Mouse (Mus musculus) heart, embryonic 12.5 days (tissue): Measurements from ENCODE around the gene Btnl6. TPM values are rescaled to one million over a fixed set of nuclear protein-coding genes. Genes with fewer than 3 reads are reported as not detected.

Source experiments
- ATAC-seq: fragments of 200-750 bp; cut with Nextera tagmentation; 2 replicates; pipeline ENCODE4 v1.8.0; 2017; ENCODE audit warnings: moderate TSS enrichment, moderate library complexity; ENCODE audit not compliant: insufficient number of reproducible peaks, low FRiP score
- H3K27ac ChIP-seq: fragments of 300-500 bp; sonication (generic); 2 replicates; pipeline ENCODE4 v1.5.1; 2016; ENCODE audit warnings: mild to moderate bottlenecking, moderate library complexity; ENCODE audit not compliant: poor library complexity, severe bottlenecking
- H3K27me3 ChIP-seq: fragments of 300-500 bp; sonication (generic); replicated peaks from 2 replicates; pipeline ENCODE4 v1.6.1; 2016; ENCODE audit warnings: mild to moderate bottlenecking, moderate library complexity
- H3K36me3 ChIP-seq: fragments of 300-500 bp; sonication (generic); 2 replicates; pipeline ENCODE4 v1.6.1; 2016; ENCODE audit warnings: mild to moderate bottlenecking, moderate library complexity
- H3K4me1 ChIP-seq: fragments of 300-500 bp; sonication (generic); replicated peaks from 2 replicates; pipeline ENCODE4 v1.6.1; 2016; ENCODE audit warnings: mild to moderate bottlenecking
- H3K4me2 ChIP-seq: fragments of 300-500 bp; sonication (generic); 2 replicates; pipeline ENCODE4 v1.6.1; 2016; ENCODE audit warnings: mild to moderate bottlenecking, moderate library complexity
- H3K4me3 ChIP-seq: fragments of 300-500 bp; sonication (generic); 2 replicates; pipeline ENCODE4 v1.5.1; 2016; ENCODE audit warnings: mild to moderate bottlenecking
- H3K9ac ChIP-seq: fragments of 300-500 bp; sonication (generic); 2 replicates; pipeline ENCODE4 v1.6.1; 2016; ENCODE audit warnings: mild to moderate bottlenecking, moderate library complexity
- H3K9me3 ChIP-seq: fragments of 300-500 bp; sonication (generic); replicated peaks from 2 replicates; pipeline ENCODE4 v1.6.1; 2016; ENCODE audit warnings: mild to moderate bottlenecking, moderate library complexity
- WGBS: fragments of 180-500 bp; shearing (Covaris S2); methylation state at CpG from one replicate; pipeline ENCODE4 v1.1.7; 2016; 5-methylcytosine and 5-hydroxymethylcytosine counted together
- polyA plus RNA-seq: library from polyadenylated mRNA; unstranded; fragments of >200 nt; fragmentation: Nextera tagmentation; extraction: Ambion mirVana; gene quantifications from 2 replicates; pipeline ENCODE4 v1.2.1, GENCODE M21; 2016

Btnl6 gene
- polyA plus RNA-seq, result not detected in 2 replicates

DNA sequence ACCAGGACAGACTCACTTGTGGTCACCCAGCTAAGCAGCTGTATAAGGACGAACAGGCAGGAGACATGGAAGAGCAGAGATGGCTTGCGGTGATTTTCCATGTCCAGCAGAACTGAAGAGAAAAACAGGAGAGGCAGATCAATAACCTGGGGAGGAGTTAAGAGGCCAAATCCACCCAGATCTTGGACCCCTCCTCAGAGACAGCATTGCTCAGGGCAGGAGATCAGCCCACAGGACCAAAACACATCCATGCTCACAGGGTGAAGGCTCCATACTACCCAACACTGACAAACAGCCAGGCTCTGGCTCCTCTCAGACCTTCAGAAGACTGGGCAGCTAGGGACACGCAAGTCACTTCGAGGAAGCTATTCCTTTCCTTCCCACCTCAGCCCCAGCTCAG lies at the start of gene Btnl6:
Gene Btnl6 (minus strand): TSS at position 101 of the 400 bp plus-strand sequence.
- no peak for ATAC-seq
- H3K9ac ChIP-seq, result no peak within 1 kb of the TSS
- H3K36me3 ChIP-seq, result no peaks in the 10 kb centered on the region
- H3K27ac ChIP-seq, result no peak within 1 kb of the TSS
- peaks cover 20% of the 10 kb centered on the region for H3K27me3 ChIP-seq
- H3K4me2 ChIP-seq, result no peak within 1 kb of the TSS
- WGBS, result 78% methylated on average over 4 of the region's 4 CpGs
- H3K9me3 ChIP-seq, result no peaks in the 10 kb centered on the region
- H3K4me3 ChIP-seq, result no peak within 1 kb of the TSS
- H3K4me1 ChIP-seq, result no peaks in the 10 kb centered on the region

DNA sequence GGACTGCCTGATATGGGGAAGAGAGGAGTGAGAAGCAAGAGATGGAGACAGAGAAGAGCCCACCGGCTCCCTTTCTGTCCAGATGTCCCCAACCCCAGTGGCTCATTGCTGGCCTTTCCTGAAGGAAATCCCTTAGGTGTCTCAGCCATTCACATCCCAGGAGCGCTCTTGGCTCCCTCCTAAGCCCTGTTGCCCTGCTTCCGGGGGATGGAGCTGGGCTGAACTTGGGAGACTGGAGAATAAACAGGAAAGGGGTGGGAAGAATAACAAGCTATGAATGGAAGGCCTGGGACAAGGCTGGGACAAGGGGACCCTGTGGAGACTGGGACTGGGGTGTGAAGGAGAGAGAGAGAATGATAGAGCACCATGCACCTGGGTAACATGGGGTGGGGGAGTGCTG lies 47.6 kb upstream of the Btnl6 start:
- peak; percentile 60 for ATAC-seq
- WGBS, result 21% methylated on average over 3 of the region's 3 CpGs

DNA sequence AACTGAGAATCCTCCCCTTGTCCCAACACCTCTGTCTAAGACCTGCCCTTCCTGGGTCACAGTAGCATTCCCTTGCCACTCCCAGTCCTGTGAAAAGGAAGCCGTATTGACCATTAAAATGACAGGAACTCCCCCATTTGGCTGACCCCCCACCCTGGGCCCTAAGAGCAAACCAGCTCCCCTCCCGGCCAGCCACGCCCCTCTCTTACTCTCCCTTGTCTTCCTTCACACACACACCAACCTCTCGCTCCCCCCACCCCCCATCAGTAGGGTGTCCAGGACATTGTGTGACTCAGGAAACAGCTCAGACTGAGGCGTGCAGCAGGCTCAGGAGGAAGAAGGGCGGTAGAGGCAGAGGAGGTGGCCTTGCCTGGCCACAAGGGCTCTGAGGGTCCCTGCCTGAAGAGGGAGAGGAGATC lies 46.9 kb upstream of the Btnl6 start, which contains the start of gene Notch4:
Gene Notch4 (plus strand): TSS at position 266 of the 419 bp plus-strand sequence.
- ATAC-seq, result peak; percentile 71
- Histone ChIP-seq H3K4me3 (peak within 1 kb of the TSS; percentile 28), H3K9me3 (no peaks in the 10 kb centered on the region), H3K4me2 (peak within 1 kb of the TSS; percentile 62), H3K36me3 (no peaks in the 10 kb centered on the region), H3K9ac (peak within 1 kb of the TSS; percentile 55), H3K27me3 (peaks cover 13% of the 10 kb centered on the region), H3K27ac (peak within 1 kb of the TSS; percentile 86), H3K4me1 (peaks cover 12% of the 10 kb centered on the region)
- 6% methylated on average over 6 of the region's 6 CpGs for WGBS

More for the DNA sequence above, 47.6 kb upstream of the Btnl6 start:
- Histone ChIP-seq H3K9me3 (no peaks in the 10 kb centered on the region), H3K4me1 (peaks cover 12% of the 10 kb centered on the region), H3K4me2 (peak overlapping the region; percentile 62), H3K27me3 (peaks cover 16% of the 10 kb centered on the region), H3K9ac (peak overlapping the region; percentile 55), H3K4me3 (peak overlapping the region; percentile 28), H3K36me3 (no peaks in the 10 kb centered on the region), H3K27ac (peak overlapping the region; percentile 86)

DNA sequence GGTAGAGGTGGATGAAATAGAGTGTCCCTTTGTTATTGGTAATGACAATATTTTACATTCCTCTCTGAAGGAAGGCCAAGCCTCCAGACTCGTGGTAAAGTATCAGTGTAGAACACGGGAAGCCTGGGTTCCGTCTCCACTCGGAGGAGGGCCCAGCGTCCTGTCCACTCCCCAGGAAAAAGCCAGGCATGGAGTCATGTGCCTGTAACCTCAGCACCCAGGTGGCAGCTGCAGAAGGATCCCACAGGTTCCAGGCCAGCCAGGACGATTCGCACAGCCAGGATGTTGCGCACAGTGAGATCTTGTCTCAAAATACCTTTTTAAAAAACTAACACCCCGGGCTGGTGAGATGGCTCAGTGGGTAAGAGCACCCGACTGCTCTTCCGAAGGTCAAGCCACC lies 46.2 kb upstream of the Btnl6 start:
- Histone ChIP-seq H3K27ac (no peak overlapping the region), H3K4me2 (no peak overlapping the region), H3K36me3 (no peaks in the 10 kb centered on the region), H3K4me3 (no peak overlapping the region), H3K4me1 (peaks cover 12% of the 10 kb centered on the region), H3K9me3 (no peaks in the 10 kb centered on the region), H3K27me3 (peaks cover 11% of the 10 kb centered on the region), H3K9ac (no peak overlapping the region)
- ATAC-seq, result no peak
- WGBS, result 59% methylated on average over 11 of the region's 11 CpGs

DNA sequence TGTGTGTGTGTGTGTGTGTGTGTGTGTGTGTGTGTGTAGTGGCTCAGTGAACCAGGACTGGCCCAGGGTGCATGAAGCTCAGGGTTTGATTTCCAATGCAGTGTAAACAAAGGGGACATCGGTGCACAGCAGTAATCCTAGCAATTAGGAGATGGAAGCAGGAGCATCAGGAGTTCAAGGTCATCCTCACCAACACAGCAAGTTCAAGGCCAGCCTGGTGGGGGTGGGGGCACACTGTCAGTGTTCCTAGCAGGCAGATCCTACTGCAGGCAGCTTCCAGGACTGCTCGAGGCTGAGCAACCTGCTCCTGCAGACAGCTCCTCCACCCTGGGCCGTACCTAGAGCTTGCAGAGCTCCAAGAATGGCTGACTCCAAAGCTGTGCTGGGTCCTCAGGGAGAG lies 45.4 kb upstream of the Btnl6 start:
- H3K9ac ChIP-seq, result no peak overlapping the region
- 55% methylated on average over 3 of the region's 3 CpGs for WGBS
- H3K27me3 ChIP-seq, result peaks cover 8% of the 10 kb centered on the region; the same call in 1 of the 2 replicates
- no peaks in the 10 kb centered on the region for H3K9me3 ChIP-seq
- no peak for ATAC-seq
- no peak overlapping the region for H3K27ac ChIP-seq
- no peaks in the 10 kb centered on the region for H3K36me3 ChIP-seq
- H3K4me1 ChIP-seq, result peaks cover 12% of the 10 kb centered on the region
- no peak overlapping the region for H3K4me3 ChIP-seq
- no peak overlapping the region for H3K4me2 ChIP-seq

DNA sequence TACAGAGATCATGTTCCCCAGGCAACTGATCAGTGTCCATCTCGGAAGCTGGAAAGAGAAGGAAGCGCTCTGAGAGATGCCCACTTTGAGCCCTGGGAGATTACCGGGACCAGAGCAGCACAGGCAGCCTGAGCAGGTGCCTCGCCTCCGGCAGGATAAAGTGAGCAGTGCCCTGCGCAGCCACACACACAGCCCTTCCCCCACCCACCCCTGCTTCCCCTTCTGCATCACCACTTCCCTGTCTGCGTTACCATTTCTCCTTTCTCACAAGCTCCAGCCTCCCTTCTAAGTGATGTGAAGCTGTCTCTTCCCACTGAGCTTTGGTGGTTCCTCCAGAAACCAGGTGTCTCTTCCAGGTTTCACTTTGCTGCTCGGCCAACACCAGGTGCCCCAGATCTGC lies 44.0 kb upstream of the Btnl6 start:
- H3K4me3 ChIP-seq, result no peak overlapping the region
- H3K4me2 ChIP-seq, result peak overlapping the region; percentile 23; the same call in 1 of the 2 replicates
- H3K9ac ChIP-seq, result no peak overlapping the region
- no peaks in the 10 kb centered on the region for H3K36me3 ChIP-seq
- H3K4me1 ChIP-seq, result peaks cover 12% of the 10 kb centered on the region
- no peak for ATAC-seq
- H3K27ac ChIP-seq, result peak overlapping the region; percentile 10; the same call in 1 of the 2 replicates
- no peaks in the 10 kb centered on the region for H3K9me3 ChIP-seq
- H3K27me3 ChIP-seq, result no peaks in the 10 kb centered on the region
- 32% methylated on average over 8 of the region's 8 CpGs for WGBS

DNA sequence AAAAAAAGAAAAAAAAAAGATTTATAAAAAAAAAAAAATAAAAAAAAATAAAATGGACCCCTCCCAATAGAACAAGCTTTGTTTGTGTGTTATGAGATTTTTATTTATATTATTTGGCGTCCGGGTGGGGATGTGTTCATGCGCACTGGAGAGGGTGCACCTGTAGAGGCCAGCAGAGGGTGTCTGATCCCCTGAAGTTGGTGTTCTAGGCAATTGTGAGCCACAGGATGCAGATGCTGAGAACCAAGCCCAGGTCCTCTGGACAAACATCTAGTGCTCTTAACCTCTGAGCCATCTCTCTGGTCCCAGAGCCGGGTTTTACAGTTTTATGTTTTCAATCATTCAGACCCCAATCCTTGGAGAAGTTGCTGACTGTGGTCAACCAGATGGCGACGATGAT lies 43.3 kb upstream of the Btnl6 start:
- 89% methylated on average over 6 of the region's 6 CpGs for WGBS
- no peak overlapping the region for H3K4me3 ChIP-seq
- H3K27me3 ChIP-seq, result no peaks in the 10 kb centered on the region
- no peak overlapping the region for H3K9ac ChIP-seq
- H3K4me2 ChIP-seq, result no peak overlapping the region
- H3K4me1 ChIP-seq, result peaks cover 12% of the 10 kb centered on the region
- no peaks in the 10 kb centered on the region for H3K36me3 ChIP-seq
- H3K27ac ChIP-seq, result no peak overlapping the region
- ATAC-seq, result no peak
- no peaks in the 10 kb centered on the region for H3K9me3 ChIP-seq

DNA sequence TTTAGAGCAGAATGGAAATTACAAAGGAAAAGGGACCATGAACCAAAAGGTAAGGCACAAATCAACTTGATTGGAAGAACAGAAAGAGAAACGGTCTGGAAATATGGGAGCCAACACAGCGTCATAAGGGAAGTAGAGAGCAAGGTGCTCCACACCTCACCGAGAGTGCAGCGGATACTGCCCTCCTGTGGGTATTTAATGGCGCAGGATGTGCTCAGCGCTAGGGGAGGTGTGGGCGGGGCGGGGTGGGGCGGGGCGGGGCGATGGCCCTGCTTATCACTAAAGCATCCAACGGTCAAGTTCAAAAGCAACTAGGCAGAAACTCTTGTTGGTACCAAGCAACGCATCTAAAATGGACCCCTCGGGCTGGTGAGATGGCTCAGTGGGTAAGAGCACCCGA lies 42.7 kb upstream of the Btnl6 start:
- ATAC-seq, result no peak

DNA sequence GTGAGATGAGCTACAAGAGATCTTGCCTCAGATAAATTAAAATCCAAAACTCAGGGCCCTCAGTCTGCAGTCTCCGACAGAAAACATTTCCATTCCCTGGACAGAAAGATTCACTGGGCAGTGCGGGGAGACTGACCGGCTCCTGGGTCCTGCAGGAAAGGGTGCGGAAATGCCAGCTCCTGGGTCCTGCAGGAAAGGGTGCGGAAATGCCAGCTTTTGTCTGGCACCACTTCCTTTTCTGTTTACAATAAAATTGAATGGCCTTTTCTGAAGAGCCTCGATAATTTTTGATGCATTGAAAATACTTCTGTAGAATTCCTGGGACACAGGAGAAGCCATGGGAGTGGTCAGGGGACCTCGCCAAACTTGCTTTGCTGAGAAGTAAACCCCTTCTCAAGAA lies 42.0 kb upstream of the Btnl6 start:
- no peaks in the 10 kb centered on the region for H3K9me3 ChIP-seq
- peaks cover 4% of the 10 kb centered on the region for H3K4me1 ChIP-seq
- H3K27me3 ChIP-seq, result no peaks in the 10 kb centered on the region
- H3K4me2 ChIP-seq, result no peak overlapping the region
- no peak for ATAC-seq
- H3K9ac ChIP-seq, result no peak overlapping the region
- H3K36me3 ChIP-seq, result no peaks in the 10 kb centered on the region
- no peak overlapping the region for H3K4me3 ChIP-seq
- no peak overlapping the region for H3K27ac ChIP-seq
- 79% methylated on average over 7 of the region's 7 CpGs for WGBS

More for the DNA sequence above, 42.7 kb upstream of the Btnl6 start:
- Histone ChIP-seq H3K4me1 (peaks cover 11% of the 10 kb centered on the region), H3K4me3 (no peak overlapping the region), H3K36me3 (no peaks in the 10 kb centered on the region), H3K27me3 (no peaks in the 10 kb centered on the region), H3K9ac (no peak overlapping the region), H3K27ac (no peak overlapping the region), H3K4me2 (no peak overlapping the region), H3K9me3 (no peaks in the 10 kb centered on the region)
- 16% methylated on average over 15 of the region's 15 CpGs for WGBS

DNA sequence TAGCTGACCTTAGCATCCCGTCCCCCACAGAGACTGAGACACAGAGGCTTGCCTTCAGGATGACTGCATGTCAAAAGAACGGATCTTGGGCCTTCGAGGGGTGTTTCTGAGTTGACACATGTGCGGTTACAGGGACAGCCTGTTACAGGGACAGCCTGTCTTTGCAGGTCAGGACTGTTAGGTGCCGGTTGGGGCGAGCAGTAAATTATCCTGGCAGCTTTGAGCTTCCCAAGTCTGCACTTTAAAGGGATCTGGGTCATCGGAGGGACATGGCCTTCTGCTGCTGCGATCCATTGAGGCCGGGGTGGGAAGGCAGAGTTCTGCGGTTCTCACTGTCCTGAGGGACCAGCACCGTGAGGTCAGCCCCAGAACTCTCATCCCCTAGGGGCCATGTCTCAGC lies 40.3 kb upstream of the Btnl6 start:
- H3K27ac ChIP-seq, result no peak overlapping the region
- no peak overlapping the region for H3K4me2 ChIP-seq
- H3K27me3 ChIP-seq, result no peaks in the 10 kb centered on the region
- no peak overlapping the region for H3K9ac ChIP-seq
- no peak overlapping the region for H3K4me3 ChIP-seq
- no peaks in the 10 kb centered on the region for H3K4me1 ChIP-seq
- ATAC-seq, result no peak
- no peaks in the 10 kb centered on the region for H3K36me3 ChIP-seq
- no peaks in the 10 kb centered on the region for H3K9me3 ChIP-seq
- WGBS, result 71% methylated on average over 11 of the region's 11 CpGs

DNA sequence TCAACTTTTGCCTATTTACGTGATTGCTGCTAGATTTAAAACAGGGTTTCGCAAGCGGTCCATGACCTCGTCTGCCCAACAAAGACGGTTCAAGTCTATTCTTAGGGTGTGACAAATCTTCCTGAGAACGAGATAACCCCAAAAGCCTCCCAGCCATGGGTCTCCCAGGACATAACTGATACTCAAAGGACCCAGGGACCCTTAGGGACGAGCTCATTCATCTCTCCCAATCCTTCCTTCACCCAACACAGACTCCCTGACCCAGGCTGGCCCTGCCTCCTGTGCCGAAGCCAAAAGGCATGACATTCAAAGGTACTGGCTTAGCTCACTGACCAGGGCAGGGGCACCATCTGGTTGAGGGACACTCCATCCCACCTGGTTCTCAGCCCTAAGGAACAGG lies 39.3 kb upstream of the Btnl6 start:
- ATAC-seq, result no peak
- H3K4me2 ChIP-seq, result no peak overlapping the region
- H3K27me3 ChIP-seq, result no peaks in the 10 kb centered on the region
- H3K9me3 ChIP-seq, result no peaks in the 10 kb centered on the region
- H3K27ac ChIP-seq, result no peak overlapping the region
- H3K4me1 ChIP-seq, result no peaks in the 10 kb centered on the region
- H3K9ac ChIP-seq, result no peak overlapping the region
- 65% methylated on average over 8 of the region's 8 CpGs for WGBS
- no peak overlapping the region for H3K4me3 ChIP-seq
- no peaks in the 10 kb centered on the region for H3K36me3 ChIP-seq

DNA sequence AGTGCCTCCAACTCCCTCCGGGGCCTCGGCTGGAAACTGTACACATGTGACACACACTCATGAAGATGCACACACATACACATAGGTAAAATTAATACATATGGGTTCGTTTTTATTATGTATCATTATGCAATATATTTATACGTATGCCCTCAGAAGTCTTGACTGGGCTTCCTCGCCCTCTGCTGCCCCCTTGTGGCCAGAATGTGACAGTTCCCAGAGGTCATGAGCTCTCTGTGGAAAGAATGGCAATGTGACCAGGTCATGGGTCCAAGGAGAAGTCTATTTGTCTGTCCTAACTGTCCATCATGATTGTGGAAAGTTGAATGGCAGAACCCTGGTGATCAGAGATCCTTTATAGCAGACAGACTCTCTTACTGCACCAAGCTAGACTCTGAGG lies 38.3 kb upstream of the Btnl6 start:
- ATAC-seq, result peak; percentile 61; the same call in 1 of the 2 replicates
- no peaks in the 10 kb centered on the region for H3K9me3 ChIP-seq
- H3K27ac ChIP-seq, result no peak overlapping the region
- H3K4me3 ChIP-seq, result no peak overlapping the region
- no peak overlapping the region for H3K4me2 ChIP-seq
- no peak overlapping the region for H3K9ac ChIP-seq
- H3K4me1 ChIP-seq, result no peaks in the 10 kb centered on the region
- 24% methylated on average over 5 of the region's 5 CpGs for WGBS
- no peaks in the 10 kb centered on the region for H3K27me3 ChIP-seq
- H3K36me3 ChIP-seq, result no peaks in the 10 kb centered on the region
